Mouse (Mus musculus) ovary, adult 18-20 months (tissue): ENCODE results near the gene Vmn2r24.
"Not testable (repeated sequence)": the region's sequence is repeated elsewhere in the genome, so short reads cannot be mapped to it uniquely, and the experiment has no call there.

Experiments used
- DNase-seq: peaks from one replicate; pipeline ENCODE4 v3.0.0; 2022; ENCODE audit warnings: low spot score, mixed read lengths

The Vmn2r24 gene

GRCm38 (mm10) chr6:123778579-123778978 is at the start of gene Vmn2r24:
Vmn2r24 (plus strand) TSS chr6:123778879.
- DNase-seq, result no peak

GRCm38 (mm10) chr6:123770031-123770430 is 8.6 kb upstream of the Vmn2r24 start:
- no peak for DNase-seq

DNA sequence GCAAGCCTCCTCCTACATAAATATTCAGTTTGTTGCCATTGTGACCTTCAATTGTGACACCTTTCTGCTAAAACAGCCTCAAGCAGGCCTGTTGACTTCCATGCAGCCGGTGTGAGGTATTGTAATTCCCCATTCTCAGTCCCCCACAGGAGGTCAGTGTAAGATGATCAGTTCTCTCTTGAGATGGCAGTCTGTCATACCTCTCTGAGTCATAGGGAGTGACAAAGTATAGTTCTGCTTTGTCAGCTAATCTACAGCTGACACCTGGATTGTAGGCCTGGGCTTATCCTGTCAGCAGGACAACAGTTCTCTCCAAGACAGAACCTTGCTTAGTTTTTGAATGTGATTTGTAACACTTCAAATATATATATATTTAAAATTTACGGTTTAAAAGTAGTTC is 6.2 kb downstream of the Vmn2r24 start:
- no peak for DNase-seq

- no peak for DNase-seq
These were observed 15.1 kb downstream of the Vmn2r24 start for GRCm38 (mm10) chr6:123793746-123794145.

DNA sequence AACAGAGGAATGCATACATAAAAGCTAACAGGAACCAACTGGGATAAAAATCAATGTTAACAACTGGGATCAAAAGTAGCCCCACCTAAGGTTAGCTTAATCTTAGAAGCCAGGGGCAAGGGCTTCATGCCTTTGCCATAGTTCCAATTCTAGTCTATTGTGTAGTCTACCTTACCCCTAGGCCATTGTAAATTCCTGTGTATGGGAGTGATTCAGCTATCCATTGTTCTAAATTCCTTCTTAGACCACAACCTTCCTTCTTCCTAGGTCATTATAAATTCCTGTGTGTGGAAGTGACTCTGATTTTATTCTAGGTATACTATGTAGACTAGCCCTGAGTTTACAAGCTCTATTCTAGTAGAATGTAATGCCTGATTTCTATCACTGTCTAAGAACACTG is 31.6 kb downstream of the Vmn2r24 start:
- DNase-seq, result not testable (repeated sequence)

- DNase-seq, result no peak
These were observed 41.3 kb downstream of the Vmn2r24 start for GRCm38 (mm10) chr6:123819951-123820350.

DNA sequence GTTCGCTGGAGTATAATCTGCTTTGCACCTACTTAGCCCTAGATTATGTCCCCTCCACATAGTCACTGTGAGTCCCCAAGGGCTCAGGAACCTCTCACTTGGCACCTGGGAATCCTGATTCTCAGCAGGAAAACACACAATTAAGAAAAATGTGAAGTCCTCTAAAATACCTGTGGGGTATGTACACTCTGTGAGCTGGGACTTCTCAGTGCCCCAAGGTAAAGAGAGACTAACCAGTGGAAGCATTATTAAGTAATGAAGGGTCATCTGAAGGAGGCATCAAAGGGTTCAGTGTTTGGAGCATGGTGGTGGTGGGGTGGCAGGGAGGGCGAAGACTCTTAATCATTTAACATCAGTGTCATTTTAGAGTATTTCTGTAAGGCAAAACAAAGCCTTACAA is 74.7 kb downstream of the Vmn2r24 start, which contains the start of gene Vmn2r25:
TSS of gene Vmn2r25 (minus strand) at position 101 of the 400 bp plus-strand sequence.
- DNase-seq, result not testable (repeated sequence)
